Mouse (Mus musculus) limb, embryonic 10.5 days (tissue): Measurements from ENCODE around the gene Arhgdib. TPM values are rescaled to one million over a fixed set of nuclear protein-coding genes. Genes with fewer than 3 reads are reported as not detected.

Source experiments
- DNase-seq: peaks from one replicate; pipeline ENCODE4 v3.0.0-alpha.2; 2017; ENCODE audit warnings: low spot score
- H3K27ac ChIP-seq: fragments of 300-500 bp; sonication (generic); 2 replicates; pipeline ENCODE4 v1.5.1; 2016; ENCODE audit warnings: mild to moderate bottlenecking
- H3K27me3 ChIP-seq: fragments of 300-500 bp; sonication (generic); 2 replicates; pipeline ENCODE4 v1.6.1; 2016; ENCODE audit warnings: low read depth, mild to moderate bottlenecking; ENCODE audit not compliant: poor library complexity, severe bottlenecking
- H3K36me3 ChIP-seq: fragments of 300-500 bp; sonication (generic); 2 replicates; pipeline ENCODE4 v1.6.1; 2016; ENCODE audit warnings: mild to moderate bottlenecking, moderate library complexity
- H3K4me1 ChIP-seq: fragments of 300-500 bp; sonication (generic); 2 replicates; pipeline ENCODE4 v1.6.1; 2016
- H3K4me3 ChIP-seq: fragments of 300-500 bp; sonication (generic); 2 replicates; pipeline ENCODE4 v1.5.1; 2016; ENCODE audit warnings: mild to moderate bottlenecking, moderate library complexity
- H3K9me3 ChIP-seq: fragments of 300-500 bp; sonication (generic); replicated peaks from 2 replicates; pipeline ENCODE4 v1.6.1; 2016; ENCODE audit warnings: mild to moderate bottlenecking
- WGBS: fragments of 180-500 bp; shearing (Covaris S2); methylation state at CpG from one replicate; pipeline ENCODE4 v1.1.7; 2016; 5-methylcytosine and 5-hydroxymethylcytosine counted together
- polyA plus RNA-seq: library from polyadenylated mRNA; unstranded; fragments of >200 nt; fragmentation: Nextera tagmentation; extraction: Ambion mirVana; gene quantifications from 2 replicates; pipeline ENCODE4 v1.2.1, GENCODE M21; 2016

Gene Arhgdib
- polyA plus RNA-seq, 1 experiment from 2014 or later = 32.5 TPM

GRCm38 (mm10) chr6:136965912-136966311 is 24.2 kb upstream of the Arhgdib start:
- Histone ChIP-seq H3K27ac (no peak overlapping the region), H3K36me3 (no peaks in the 10 kb centered on the region), H3K4me3 (no peak overlapping the region), H3K4me1 (peaks cover 5% of the 10 kb centered on the region), H3K27me3 (no peaks in the 10 kb centered on the region), H3K9me3 (no peaks in the 10 kb centered on the region)
- WGBS = 83% methylated on average over 10 of the region's 10 CpGs
- DNase-seq = no peak

GRCm38 (mm10) chr6:136964609-136965510 is 23.2 kb upstream of the Arhgdib start:
- no peaks in the 10 kb centered on the region for H3K36me3 ChIP-seq
- H3K4me1 ChIP-seq = peaks cover 5% of the 10 kb centered on the region
- no peak overlapping the region for H3K27ac ChIP-seq
- no peaks in the 10 kb centered on the region for H3K27me3 ChIP-seq
- 79% methylated on average over 13 of the region's 13 CpGs for WGBS
- no peaks in the 10 kb centered on the region for H3K9me3 ChIP-seq
- no peak overlapping the region for H3K4me3 ChIP-seq
- no peak for DNase-seq

GRCm38 (mm10) chr6:136962957-136963356 is 21.3 kb upstream of the Arhgdib start:
- Histone ChIP-seq H3K9me3 (no peaks in the 10 kb centered on the region), H3K36me3 (no peaks in the 10 kb centered on the region), H3K4me1 (peaks cover 5% of the 10 kb centered on the region), H3K27ac (no peak overlapping the region), H3K27me3 (no peaks in the 10 kb centered on the region), H3K4me3 (no peak overlapping the region)
- DNase-seq = no peak
- WGBS = 82% methylated on average over 11 of the region's 11 CpGs

DNA sequence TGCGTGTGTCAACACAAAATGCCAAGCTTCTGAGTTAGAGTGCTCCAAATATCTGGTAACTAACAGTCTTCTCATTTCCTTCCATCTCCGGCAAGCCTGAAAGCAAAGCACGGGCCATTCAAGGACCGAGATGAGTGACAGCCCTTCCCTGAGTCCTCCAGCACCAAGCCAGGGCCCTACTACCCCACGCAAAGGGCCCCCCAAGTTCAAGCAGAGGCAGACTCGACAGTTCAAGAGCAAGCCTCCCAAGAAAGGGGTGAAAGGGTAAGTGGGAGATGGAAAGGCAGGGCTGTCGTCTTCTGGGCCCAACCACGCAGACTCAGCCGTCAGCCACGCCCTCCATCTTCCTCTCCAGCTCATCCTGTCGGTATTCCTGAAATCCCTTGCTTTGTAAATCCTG is 17.4 kb upstream of the Arhgdib start:
- WGBS = 66% methylated on average over 11 of the region's 11 CpGs
- no peaks in the 10 kb centered on the region for H3K27me3 ChIP-seq
- H3K9me3 ChIP-seq = no peaks in the 10 kb centered on the region
- H3K4me1 ChIP-seq = peaks cover 4% of the 10 kb centered on the region; the same call in 1 of the 2 replicates
- no peak overlapping the region for H3K27ac ChIP-seq
- no peak overlapping the region for H3K4me3 ChIP-seq
- no peaks in the 10 kb centered on the region for H3K36me3 ChIP-seq
- no peak for DNase-seq

- no peak for DNase-seq
- WGBS = 63% methylated on average over 7 of the region's 7 CpGs
- no peaks in the 10 kb centered on the region for H3K36me3 ChIP-seq
Observed at GRCm38 (mm10) chr6:136957062-136957461, 15.4 kb upstream of the Arhgdib start.

GRCm38 (mm10) chr6:136955240-136955639 is 13.5 kb upstream of the Arhgdib start:
- Histone ChIP-seq H3K27me3 (no peaks in the 10 kb centered on the region), H3K27ac (no peak overlapping the region), H3K9me3 (no peaks in the 10 kb centered on the region), H3K4me1 (peaks cover 4% of the 10 kb centered on the region; the same call in 1 of the 2 replicates), H3K4me3 (no peak overlapping the region), H3K36me3 (no peaks in the 10 kb centered on the region)
- no peak for DNase-seq
- 94% methylated on average over 3 of the region's 3 CpGs for WGBS

More at GRCm38 (mm10) chr6:136957062-136957461, 15.4 kb upstream of the Arhgdib start:
- Histone ChIP-seq H3K4me3 (no peak overlapping the region), H3K27ac (no peak overlapping the region), H3K4me1 (peaks cover 4% of the 10 kb centered on the region; the same call in 1 of the 2 replicates), H3K27me3 (no peaks in the 10 kb centered on the region), H3K9me3 (no peaks in the 10 kb centered on the region)

DNA sequence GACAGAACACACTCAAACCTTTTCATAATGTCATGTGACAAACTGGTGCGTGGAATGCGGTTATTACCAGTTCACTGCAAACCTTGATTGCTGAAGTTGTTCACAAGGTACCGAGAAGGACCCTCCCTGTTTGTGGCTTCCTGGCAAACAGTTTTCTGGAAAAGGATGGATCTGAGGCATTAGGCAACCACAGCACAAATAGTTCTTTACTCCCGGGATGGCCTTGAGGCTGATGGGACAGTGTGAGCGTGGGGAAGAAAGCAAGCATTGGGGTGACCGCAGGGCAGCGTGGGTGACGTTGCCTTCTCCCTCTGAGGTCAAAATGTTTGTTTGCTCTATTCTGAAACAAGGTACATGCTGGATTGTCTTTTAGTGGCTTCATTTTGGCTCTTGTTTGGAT is 13.0 kb upstream of the Arhgdib start:
- H3K27me3 ChIP-seq = no peaks in the 10 kb centered on the region
- WGBS = 89% methylated on average over 8 of the region's 8 CpGs

GRCm38 (mm10) chr6:136954192-136954591 is 12.5 kb upstream of the Arhgdib start:
- no peaks in the 10 kb centered on the region for H3K27me3 ChIP-seq
- H3K27ac ChIP-seq = no peak overlapping the region
- WGBS = 85% methylated on average over 6 of the region's 6 CpGs
- no peak for DNase-seq
- H3K9me3 ChIP-seq = no peaks in the 10 kb centered on the region
- H3K4me3 ChIP-seq = no peak overlapping the region
- no peaks in the 10 kb centered on the region for H3K36me3 ChIP-seq
- H3K4me1 ChIP-seq = peaks cover 4% of the 10 kb centered on the region; the same call in 1 of the 2 replicates

More for the DNA sequence above, 13.0 kb upstream of the Arhgdib start:
- Histone ChIP-seq H3K9me3 (no peaks in the 10 kb centered on the region), H3K4me1 (peaks cover 4% of the 10 kb centered on the region; the same call in 1 of the 2 replicates), H3K4me3 (no peak overlapping the region), H3K36me3 (no peaks in the 10 kb centered on the region), H3K27ac (no peak overlapping the region)
- no peak for DNase-seq

- 94% methylated on average over 9 of the region's 9 CpGs for WGBS
- no peak for DNase-seq
- Histone ChIP-seq H3K27me3 (no peaks in the 10 kb centered on the region), H3K36me3 (no peaks in the 10 kb centered on the region), H3K9me3 (no peaks in the 10 kb centered on the region), H3K4me3 (no peak overlapping the region), H3K4me1 (peaks cover 4% of the 10 kb centered on the region; the same call in 1 of the 2 replicates), H3K27ac (no peak overlapping the region)
Observed at GRCm38 (mm10) chr6:136952930-136953329, 11.2 kb upstream of the Arhgdib start.

GRCm38 (mm10) chr6:136950171-136950570 is 8.5 kb upstream of the Arhgdib start:
- Histone ChIP-seq H3K27ac (no peak overlapping the region), H3K4me3 (no peak overlapping the region), H3K27me3 (no peaks in the 10 kb centered on the region), H3K9me3 (no peaks in the 10 kb centered on the region), H3K36me3 (no peaks in the 10 kb centered on the region), H3K4me1 (peaks cover 12% of the 10 kb centered on the region)
- 93% methylated on average over 2 of the region's 2 CpGs for WGBS
- no peak for DNase-seq

GRCm38 (mm10) chr6:136947716-136948115 is 6.0 kb upstream of the Arhgdib start:
- no peaks in the 10 kb centered on the region for H3K9me3 ChIP-seq
- H3K4me3 ChIP-seq = no peak overlapping the region
- DNase-seq = no peak
- WGBS = 75% methylated on average over 4 of the region's 4 CpGs
- no peaks in the 10 kb centered on the region for H3K27me3 ChIP-seq
- no peaks in the 10 kb centered on the region for H3K36me3 ChIP-seq
- peaks cover 12% of the 10 kb centered on the region for H3K4me1 ChIP-seq
- no peak overlapping the region for H3K27ac ChIP-seq

DNA sequence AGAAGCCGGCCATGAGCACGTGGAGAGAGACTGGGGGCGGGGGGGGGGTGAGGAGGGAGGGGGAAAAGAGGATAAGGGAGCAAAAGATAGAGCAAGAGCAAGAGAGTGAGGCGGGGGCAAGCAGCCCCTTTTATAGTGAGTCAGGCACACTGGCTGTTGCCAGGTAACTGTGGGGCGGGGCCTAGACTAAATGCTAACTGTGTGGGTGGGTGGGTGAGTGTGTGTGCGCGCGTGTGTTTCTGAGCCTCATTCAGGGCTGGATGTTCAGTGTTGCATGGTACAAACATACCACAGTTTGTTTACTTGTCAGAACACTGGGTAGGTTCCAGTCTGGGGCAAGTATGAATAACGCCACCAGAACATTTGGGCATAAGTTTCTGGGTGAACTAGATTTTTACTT is 5.2 kb upstream of the Arhgdib start:
- 76% methylated on average over 8 of the region's 9 CpGs for WGBS
- no peak for DNase-seq
- H3K27ac ChIP-seq = no peak overlapping the region

GRCm38 (mm10) chr6:136946241-136946640 is 4.5 kb upstream of the Arhgdib start:
- H3K4me1 ChIP-seq = peaks cover 23% of the 10 kb centered on the region
- WGBS = 94% methylated on average over 5 of the region's 5 CpGs
- no peak overlapping the region for H3K4me3 ChIP-seq
- H3K27me3 ChIP-seq = no peaks in the 10 kb centered on the region
- no peaks in the 10 kb centered on the region for H3K36me3 ChIP-seq
- DNase-seq = no peak
- no peak overlapping the region for H3K27ac ChIP-seq
- H3K9me3 ChIP-seq = no peaks in the 10 kb centered on the region

More for the DNA sequence above, 5.2 kb upstream of the Arhgdib start:
- H3K4me1 ChIP-seq = peaks cover 16% of the 10 kb centered on the region
- H3K36me3 ChIP-seq = no peaks in the 10 kb centered on the region
- no peaks in the 10 kb centered on the region for H3K9me3 ChIP-seq
- no peak overlapping the region for H3K4me3 ChIP-seq
- H3K27me3 ChIP-seq = no peaks in the 10 kb centered on the region
